11 mouse cellular contexts compared by ENCODE assay signal in genomic region chr19:56998910-56999309, GRCm38 (mm10). TPM values are rescaled to one million over a fixed set of nuclear protein-coding genes. Genes with fewer than 3 reads are reported as not detected.
DNase-seq lines count a peak whose midpoint lies in the region; ATAC-seq and TF ChIP-seq lines count a peak whose summit lies in the region.
"Had no signal": no experiment of that assay in that cellular context is flagged by ENCODE, and none has a peak within 500 bp of the region (broad histone marks: within the 10 kb centered on the region; RNA-seq: fewer than 3 reads in every experiment).

No protein-coding gene starts in this region.

- H3K4me1 ChIP-seq in midbrain, embryonic 15.5 days: peaks cover 15% of the 10 kb centered on the region; the same call in 1 of the 2 replicates
- peaks cover 7% of the 10 kb centered on the region; the same call in 1 of the 2 replicates for H3K4me1 ChIP-seq in midbrain, embryonic 14.5 days (ENCODE audit: control insufficient read depth, insufficient read depth, low read length)
- peaks cover 19% of the 10 kb centered on the region for H3K4me1 ChIP-seq in hindbrain, postnatal 0 days (ENCODE audit: insufficient read depth, low read length)
- H3K4me1 ChIP-seq in stomach, embryonic 16.5 days (ENCODE audit: control insufficient read depth, insufficient read depth, low read length): peaks cover 22% of the 10 kb centered on the region

- DNase-seq in adrenal gland, adult 8-10 months: peak; percentile 0
- no peak for DNase-seq in adrenal gland, adult 18-20 months (ENCODE audit: low spot score in 2 of 2)
- DNase-seq in midbrain, embryonic 14.5 days: no peak
- peak; percentile 69 for DNase-seq in hindbrain, postnatal 0 days (ENCODE audit: low spot score)
- no peak for DNase-seq in left cerebral cortex, postnatal 14 days (ENCODE audit: low spot score in 2 of 2)
- no peak for DNase-seq in left cerebral cortex, adult 8-10 months (ENCODE audit: low spot score in 2 of 2)
- DNase-seq: heart, postnatal 4 days had no signal

- no peak for ATAC-seq in midbrain, embryonic 15.5 days (replicated peaks)
- ATAC-seq in midbrain, embryonic 14.5 days (ENCODE audit: low FRiP score, low TSS enrichment): no peak
- peak; percentile 21; the same call in 1 of the 2 replicates for ATAC-seq in hindbrain, postnatal 0 days
- ATAC-seq in stomach, embryonic 16.5 days (ENCODE audit: insufficient read depth, low FRiP score): no peak

- WGBS in midbrain, embryonic 15.5 days: 72% methylated on average over 2 of the region's 2 CpGs
- 60% methylated on average over 2 of the region's 2 CpGs for WGBS in midbrain, embryonic 14.5 days
- 57% methylated on average over 2 of the region's 2 CpGs for WGBS in hindbrain, postnatal 0 days
- 65% methylated on average over 2 of the region's 2 CpGs for WGBS in stomach, embryonic 16.5 days

- H3K36me3 ChIP-seq in midbrain, embryonic 15.5 days (replicated peaks): no peaks in the 10 kb centered on the region
- H3K36me3 ChIP-seq in midbrain, embryonic 14.5 days (ENCODE audit: control insufficient read depth, insufficient read depth, low read length): no peaks in the 10 kb centered on the region
- H3K36me3 ChIP-seq in hindbrain, postnatal 0 days (ENCODE audit: insufficient read depth, low read length): no peaks in the 10 kb centered on the region
- no peaks in the 10 kb centered on the region for H3K36me3 ChIP-seq in stomach, embryonic 16.5 days (ENCODE audit: control insufficient read depth, insufficient read depth, low read length)
- H3K36me3 ChIP-seq: lung, embryonic 15.5 days had no signal

- no peak overlapping the region for H3K9ac ChIP-seq in midbrain, embryonic 15.5 days
- no peak overlapping the region for H3K9ac ChIP-seq in midbrain, embryonic 14.5 days (replicated peaks; ENCODE audit: low read length)
- no peak overlapping the region for H3K9ac ChIP-seq in hindbrain, postnatal 0 days (replicated peaks; ENCODE audit: low read length)
- no peak overlapping the region for H3K9ac ChIP-seq in stomach, embryonic 16.5 days (ENCODE audit: low read length)
- H3K9ac ChIP-seq: lung, embryonic 15.5 days had no signal

- H3K4me2 ChIP-seq in midbrain, embryonic 15.5 days: no peak overlapping the region
- H3K4me2 ChIP-seq in midbrain, embryonic 14.5 days (ENCODE audit: low read length): no peak overlapping the region
- H3K4me2 ChIP-seq in hindbrain, postnatal 0 days (ENCODE audit: low read depth, low read length): no peak overlapping the region
- H3K4me2 ChIP-seq in stomach, embryonic 16.5 days (ENCODE audit: low read depth, low read length): no peak overlapping the region
- H3K4me2 ChIP-seq: lung, embryonic 15.5 days had no signal

- H3K9me3 ChIP-seq in midbrain, embryonic 15.5 days: no peaks in the 10 kb centered on the region
- H3K9me3 ChIP-seq in midbrain, embryonic 14.5 days (ENCODE audit: control insufficient read depth, low read length): no peaks in the 10 kb centered on the region
- H3K9me3 ChIP-seq in hindbrain, postnatal 0 days (ENCODE audit: low read length): no peaks in the 10 kb centered on the region
- H3K9me3 ChIP-seq in stomach, embryonic 16.5 days (replicated peaks; ENCODE audit: control insufficient read depth, low read length): no peaks in the 10 kb centered on the region
- H3K9me3 ChIP-seq: lung, embryonic 15.5 days had no signal

- H3K27me3 ChIP-seq in midbrain, embryonic 15.5 days (replicated peaks): no peaks in the 10 kb centered on the region
- no peaks in the 10 kb centered on the region for H3K27me3 ChIP-seq in midbrain, embryonic 14.5 days (ENCODE audit: control insufficient read depth, insufficient read depth, low read length)
- H3K27me3 ChIP-seq in hindbrain, postnatal 0 days (ENCODE audit: insufficient read depth, low read length): no peaks in the 10 kb centered on the region
- no peaks in the 10 kb centered on the region for H3K27me3 ChIP-seq in stomach, embryonic 16.5 days (ENCODE audit: control insufficient read depth, insufficient read depth, low read length)
- H3K27me3 ChIP-seq: lung, embryonic 15.5 days had no signal

- intact Hi-C loops in left cerebral cortex, postnatal 14 days (cut with DNase I): no loop called here

- H3K27ac ChIP-seq in midbrain, embryonic 15.5 days: peak overlapping the region; percentile 10; the same call in 1 of the 2 replicates
- H3K27ac ChIP-seq in midbrain, embryonic 14.5 days (replicated peaks; ENCODE audit: low read depth, low read length): no peak overlapping the region
- H3K27ac ChIP-seq in hindbrain, postnatal 0 days: peak overlapping the region; percentile 71
- peak overlapping the region; percentile 30; the same call in 1 of the 2 replicates for H3K27ac ChIP-seq in stomach, embryonic 16.5 days (ENCODE audit: low read length)

- TF ChIP-seq CTCF in hindbrain, postnatal 0 days (IDR thresholded peaks at IDR 0.05; ENCODE audit: low read depth): no peak

- no peak overlapping the region for H3K4me3 ChIP-seq in midbrain, embryonic 15.5 days
- no peak overlapping the region for H3K4me3 ChIP-seq in midbrain, embryonic 14.5 days (replicated peaks; ENCODE audit: low read depth, low read length)
- H3K4me3 ChIP-seq in hindbrain, postnatal 0 days (ENCODE audit: low read length): no peak overlapping the region
- H3K4me3 ChIP-seq in stomach, embryonic 16.5 days (replicated peaks; ENCODE audit: low read length): no peak overlapping the region
- H3K4me3 ChIP-seq: lung, embryonic 15.5 days had no signal

RNA-seq across cellular contexts. Expression of gene Afap1l2, which starts 9.1 kb away (rescaled TPM):
- 10 to 100 TPM; 26.7 to 42.5 (median 32.2) TPM for total RNA-seq in adrenal gland, adult 8-10 months (2022)
- total RNA-seq in adrenal gland, adult 18-20 months (2021): 10 to 100 TPM; 36.0 to 43.6 TPM
- polyA plus RNA-seq in midbrain, embryonic 15.5 days (2015; fragmentation: Nextera tagmentation; extraction: Ambion mirVana): 9.6 and 11.0 TPM in 2 replicates
- polyA plus RNA-seq in midbrain, embryonic 14.5 days (2014; fragmentation: Nextera tagmentation; extraction: Ambion mirVana): 5.7 and 8.8 TPM in 2 replicates
- total RNA-seq in hindbrain, postnatal 0 days (2014; rRNA removed): 20.8 and 22.7 TPM in 2 replicates
- 12.3 and 12.9 TPM in 2 replicates for polyA plus RNA-seq in hindbrain, postnatal 0 days (2015; fragmentation: Nextera tagmentation; extraction: Ambion mirVana)
- polyA plus RNA-seq in stomach, embryonic 16.5 days (2015; fragmentation: Nextera tagmentation; extraction: Ambion mirVana): 23.1 and 23.9 TPM in 2 replicates
- total RNA-seq in left cerebral cortex, postnatal 14 days (2021): 10 to 100 TPM; 11.9 to 13.4 TPM
- 10 to 100 TPM in 1 of 4 experiments, 1 to 10 TPM in 3; 6.8 to 10.2 (median 8.2) TPM for total RNA-seq in left cerebral cortex, adult 8-10 months (2022)
- total RNA-seq: neutrophil, adult 5-6 weeks had no signal

Comparison
In these comparisons a context has a peak if more than half of its experiments do, and no peak if none do; other contexts are left out.
1. DNase-seq: peak in adrenal gland, adult 8-10 months (single experiment) and hindbrain, postnatal 0 days (single experiment); none in adrenal gland, adult 18-20 months (0 of 2), midbrain, embryonic 14.5 days (single experiment), left cerebral cortex, postnatal 14 days (0 of 2) and left cerebral cortex, adult 8-10 months (0 of 2).